Mouse (Mus musculus) ovary, adult 10 weeks (tissue): ENCODE data around the gene Fancl. TPM values are rescaled to one million over a fixed set of nuclear protein-coding genes. Genes with fewer than 3 reads are reported as not detected.

Experiments used
- polyA plus RNA-seq: library from polyadenylated mRNA; stranded (reverse); fragments of 350-450 nt; fragmentation: Illumina TruSeq; extraction: RNeasy Lipid Tissue Mini Kit (QIAGEN cat#74804); gene quantifications from one replicate; pipeline ENCODE4 v1.2.3, GENCODE M21; 2014

The Fancl gene
- polyA plus RNA-seq: 20.9 TPM

DNA sequence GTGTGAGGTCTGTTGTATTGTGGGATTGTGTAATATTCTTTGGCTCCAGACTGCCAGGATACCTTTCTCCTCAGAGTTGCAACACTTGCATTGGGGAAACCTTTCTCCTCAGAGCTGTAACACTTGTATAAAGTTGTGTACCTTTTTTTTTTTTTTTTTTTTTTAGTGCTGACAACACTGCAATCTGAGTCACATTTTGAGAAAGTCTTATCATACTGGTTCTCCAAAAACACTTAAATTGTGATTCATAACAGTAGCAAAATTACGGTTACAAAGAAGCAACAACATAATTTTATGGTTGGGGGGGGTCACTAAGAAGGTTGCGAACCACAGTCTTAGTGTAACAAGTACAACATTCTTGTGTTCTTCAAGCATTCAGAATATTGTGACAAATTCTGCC is at the start of gene Fancl:
Gene Fancl, plus strand, starts transcription at position 165 of the 400 bp plus-strand sequence.

Other genes starting within 250 kb of the Fancl start
- 0.17 TPM for gene 5730522E02Rik, start 175.4 kb upstream of the Fancl start, polyA plus RNA-seq
- gene Gm6899, start 207.1 kb downstream of the Fancl start, polyA plus RNA-seq: not detected
- 54.9 TPM for gene Vrk2, start 207.9 kb downstream of the Fancl start, polyA plus RNA-seq